Mouse (Mus musculus) heart, embryonic 12.5 days (tissue): Measurements from ENCODE around the gene Bcas3. TPM values are rescaled to one million over a fixed set of nuclear protein-coding genes. Genes with fewer than 3 reads are reported as not detected.

Source experiments
- ATAC-seq: fragments of 200-750 bp; cut with Nextera tagmentation; 2 replicates; pipeline ENCODE4 v1.8.0; 2017; ENCODE audit warnings: moderate TSS enrichment, moderate library complexity; ENCODE audit not compliant: insufficient number of reproducible peaks, low FRiP score
- H3K27ac ChIP-seq: fragments of 300-500 bp; sonication (generic); 2 replicates; pipeline ENCODE4 v1.5.1; 2016; ENCODE audit warnings: mild to moderate bottlenecking, moderate library complexity; ENCODE audit not compliant: poor library complexity, severe bottlenecking
- H3K27me3 ChIP-seq: fragments of 300-500 bp; sonication (generic); replicated peaks from 2 replicates; pipeline ENCODE4 v1.6.1; 2016; ENCODE audit warnings: mild to moderate bottlenecking, moderate library complexity
- H3K36me3 ChIP-seq: fragments of 300-500 bp; sonication (generic); 2 replicates; pipeline ENCODE4 v1.6.1; 2016; ENCODE audit warnings: mild to moderate bottlenecking, moderate library complexity
- H3K4me1 ChIP-seq: fragments of 300-500 bp; sonication (generic); replicated peaks from 2 replicates; pipeline ENCODE4 v1.6.1; 2016; ENCODE audit warnings: mild to moderate bottlenecking
- H3K4me2 ChIP-seq: fragments of 300-500 bp; sonication (generic); 2 replicates; pipeline ENCODE4 v1.6.1; 2016; ENCODE audit warnings: mild to moderate bottlenecking, moderate library complexity
- H3K4me3 ChIP-seq: fragments of 300-500 bp; sonication (generic); 2 replicates; pipeline ENCODE4 v1.5.1; 2016; ENCODE audit warnings: mild to moderate bottlenecking
- H3K9ac ChIP-seq: fragments of 300-500 bp; sonication (generic); 2 replicates; pipeline ENCODE4 v1.6.1; 2016; ENCODE audit warnings: mild to moderate bottlenecking, moderate library complexity
- H3K9me3 ChIP-seq: fragments of 300-500 bp; sonication (generic); replicated peaks from 2 replicates; pipeline ENCODE4 v1.6.1; 2016; ENCODE audit warnings: mild to moderate bottlenecking, moderate library complexity
- WGBS: fragments of 180-500 bp; shearing (Covaris S2); methylation state at CpG from one replicate; pipeline ENCODE4 v1.1.7; 2016; 5-methylcytosine and 5-hydroxymethylcytosine counted together
- polyA plus RNA-seq: library from polyadenylated mRNA; unstranded; fragments of >200 nt; fragmentation: Nextera tagmentation; extraction: Ambion mirVana; gene quantifications from 2 replicates; pipeline ENCODE4 v1.2.1, GENCODE M21; 2016

Gene Bcas3
- polyA plus RNA-seq, 1 experiment from 2014 or later, result 16.1 TPM

GRCm38 (mm10) chr11:85758891-85759290, 405.9 kb downstream of the Bcas3 start:
- no peak for ATAC-seq
- H3K9me3 ChIP-seq, result no peaks in the 10 kb centered on the region
- H3K4me1 ChIP-seq, result peaks cover 21% of the 10 kb centered on the region
- no peaks in the 10 kb centered on the region for H3K36me3 ChIP-seq
- WGBS, result 74% methylated on average over 9 of the region's 9 CpGs
- H3K9ac ChIP-seq, result no peak overlapping the region
- peaks cover 17% of the 10 kb centered on the region for H3K27me3 ChIP-seq
- no peak overlapping the region for H3K27ac ChIP-seq
- no peak overlapping the region for H3K4me3 ChIP-seq
- H3K4me2 ChIP-seq, result no peak overlapping the region

GRCm38 (mm10) chr11:85759634-85760439, 406.9 kb downstream of the Bcas3 start:
- H3K4me1 ChIP-seq, result peaks cover 21% of the 10 kb centered on the region
- H3K4me2 ChIP-seq, result no peak overlapping the region
- H3K9ac ChIP-seq, result no peak overlapping the region
- peaks cover 21% of the 10 kb centered on the region for H3K27me3 ChIP-seq
- H3K9me3 ChIP-seq, result no peaks in the 10 kb centered on the region
- H3K36me3 ChIP-seq, result no peaks in the 10 kb centered on the region
- H3K4me3 ChIP-seq, result no peak overlapping the region
- WGBS, result 58% methylated on average over 14 of the region's 14 CpGs
- H3K27ac ChIP-seq, result peak overlapping the region; percentile 34; the same call in 1 of the 2 replicates
- ATAC-seq, result no peak

GRCm38 (mm10) chr11:85760486-85761141, 407.6 kb downstream of the Bcas3 start:
- no peaks in the 10 kb centered on the region for H3K36me3 ChIP-seq
- no peak overlapping the region for H3K9ac ChIP-seq
- H3K4me3 ChIP-seq, result no peak overlapping the region
- H3K4me1 ChIP-seq, result peaks cover 21% of the 10 kb centered on the region
- no peaks in the 10 kb centered on the region for H3K9me3 ChIP-seq
- H3K27me3 ChIP-seq, result peaks cover 21% of the 10 kb centered on the region
- H3K4me2 ChIP-seq, result no peak overlapping the region
- peak; percentile 51; the same call in 1 of the 2 replicates for ATAC-seq
- H3K27ac ChIP-seq, result peak overlapping the region; percentile 34; the same call in 1 of the 2 replicates
- 31% methylated on average over 6 of the region's 6 CpGs for WGBS

- Histone ChIP-seq H3K36me3 (no peaks in the 10 kb centered on the region), H3K9ac (no peak overlapping the region), H3K4me2 (no peak overlapping the region), H3K4me3 (no peak overlapping the region), H3K27ac (no peak overlapping the region), H3K27me3 (peaks cover 21% of the 10 kb centered on the region), H3K9me3 (no peaks in the 10 kb centered on the region), H3K4me1 (peaks cover 27% of the 10 kb centered on the region)
- WGBS, result 83% methylated on average over 3 of the region's 3 CpGs
- no peak for ATAC-seq
Measured at GRCm38 (mm10) chr11:85761170-85761569, 408.2 kb downstream of the Bcas3 start.

GRCm38 (mm10) chr11:85763655-85764054, 410.7 kb downstream of the Bcas3 start:
- Histone ChIP-seq H3K36me3 (no peaks in the 10 kb centered on the region), H3K27me3 (peaks cover 30% of the 10 kb centered on the region), H3K4me3 (no peak overlapping the region), H3K27ac (no peak overlapping the region), H3K9ac (no peak overlapping the region), H3K4me2 (no peak overlapping the region), H3K9me3 (no peaks in the 10 kb centered on the region), H3K4me1 (peaks cover 30% of the 10 kb centered on the region)
- 84% methylated on average over 3 of the region's 3 CpGs for WGBS
- no peak for ATAC-seq

GRCm38 (mm10) chr11:85766106-85766723, 413.2 kb downstream of the Bcas3 start:
- Histone ChIP-seq H3K27ac (no peak overlapping the region), H3K27me3 (peaks cover 38% of the 10 kb centered on the region), H3K4me3 (no peak overlapping the region), H3K9ac (no peak overlapping the region), H3K9me3 (no peaks in the 10 kb centered on the region), H3K4me2 (no peak overlapping the region), H3K36me3 (no peaks in the 10 kb centered on the region), H3K4me1 (peaks cover 14% of the 10 kb centered on the region)
- 34% methylated on average over 7 of the region's 7 CpGs for WGBS
- no peak for ATAC-seq

- no peaks in the 10 kb centered on the region for H3K9me3 ChIP-seq
- peaks cover 38% of the 10 kb centered on the region for H3K27me3 ChIP-seq
- no peak overlapping the region for H3K4me2 ChIP-seq
- peaks cover 10% of the 10 kb centered on the region for H3K4me1 ChIP-seq
- no peaks in the 10 kb centered on the region for H3K36me3 ChIP-seq
- 66% methylated on average over 6 of the region's 6 CpGs for WGBS
- H3K4me3 ChIP-seq, result no peak overlapping the region
- H3K9ac ChIP-seq, result no peak overlapping the region
- no peak overlapping the region for H3K27ac ChIP-seq
- no peak for ATAC-seq
Measured at GRCm38 (mm10) chr11:85766811-85767210, 413.8 kb downstream of the Bcas3 start.

- ATAC-seq, result no peak
- Histone ChIP-seq H3K9ac (no peak overlapping the region), H3K4me1 (peaks cover 10% of the 10 kb centered on the region), H3K4me2 (no peak overlapping the region), H3K9me3 (no peaks in the 10 kb centered on the region), H3K4me3 (no peak overlapping the region), H3K27ac (no peak overlapping the region), H3K27me3 (peaks cover 54% of the 10 kb centered on the region), H3K36me3 (no peaks in the 10 kb centered on the region)
- WGBS, result 86% methylated on average over 2 of the region's 2 CpGs
Measured at GRCm38 (mm10) chr11:85769740-85770139, 416.8 kb downstream of the Bcas3 start.

- Histone ChIP-seq H3K9me3 (no peaks in the 10 kb centered on the region), H3K36me3 (no peaks in the 10 kb centered on the region), H3K4me1 (peaks cover 8% of the 10 kb centered on the region), H3K9ac (no peak overlapping the region), H3K27me3 (peaks cover 72% of the 10 kb centered on the region), H3K4me3 (no peak overlapping the region), H3K27ac (no peak overlapping the region), H3K4me2 (no peak overlapping the region)
- ATAC-seq, result no peak
- WGBS, result 54% methylated on average over 4 of the region's 4 CpGs
Measured at GRCm38 (mm10) chr11:85773391-85773790, 420.4 kb downstream of the Bcas3 start.

- 75% methylated on average over 6 of the region's 6 CpGs for WGBS
- H3K4me2 ChIP-seq, result no peak overlapping the region
- no peak overlapping the region for H3K9ac ChIP-seq
- no peak for ATAC-seq
- no peaks in the 10 kb centered on the region for H3K9me3 ChIP-seq
- H3K27me3 ChIP-seq, result peaks cover 77% of the 10 kb centered on the region
- no peak overlapping the region for H3K4me3 ChIP-seq
- H3K27ac ChIP-seq, result no peak overlapping the region
- no peaks in the 10 kb centered on the region for H3K36me3 ChIP-seq
- H3K4me1 ChIP-seq, result peaks cover 8% of the 10 kb centered on the region
Measured at GRCm38 (mm10) chr11:85774707-85775106, 421.7 kb downstream of the Bcas3 start.

- 45% methylated on average over 7 of the region's 7 CpGs for WGBS
- H3K9me3 ChIP-seq, result no peaks in the 10 kb centered on the region
- H3K4me1 ChIP-seq, result peaks cover 8% of the 10 kb centered on the region
- H3K36me3 ChIP-seq, result no peaks in the 10 kb centered on the region
- no peak overlapping the region for H3K4me3 ChIP-seq
- H3K4me2 ChIP-seq, result no peak overlapping the region
- H3K9ac ChIP-seq, result no peak overlapping the region
- no peak for ATAC-seq
- H3K27me3 ChIP-seq, result peaks cover 84% of the 10 kb centered on the region
- no peak overlapping the region for H3K27ac ChIP-seq
Measured at GRCm38 (mm10) chr11:85775492-85775891, 422.5 kb downstream of the Bcas3 start.
